Mouse (Mus musculus) embryonic facial prominence, embryonic 11.5 days (tissue): ENCODE results near the gene Myh1. TPM values are rescaled to one million over a fixed set of nuclear protein-coding genes. Genes with fewer than 3 reads are reported as not detected.
A peak's percentile ranks its signal among the peaks of the same experiment; 100 is the strongest.

Source experiments
- ATAC-seq: fragments of 200-750 bp; cut with Nextera tagmentation; replicated peaks from 2 replicates; pipeline ENCODE4 v1.8.0; 2017; ENCODE audit warnings: low read depth; ENCODE audit not compliant: insufficient number of reproducible peaks, low FRiP score, low TSS enrichment
- DNase-seq: peaks from one replicate; pipeline ENCODE4 v3.0.0-alpha.2; 2015; ENCODE audit warnings: low spot score
- H3K27ac ChIP-seq: fragments of 300-500 bp; sonication (generic); replicated peaks from 2 replicates; pipeline ENCODE4 v1.5.1; 2014; ENCODE audit warnings: mild to moderate bottlenecking, low read depth, low read length, control low read depth
- H3K27me3 ChIP-seq: fragments of 300-500 bp; sonication (generic); 2 replicates; pipeline ENCODE4 v1.6.1; 2014; ENCODE audit warnings: mild to moderate bottlenecking, low read length, moderate library complexity, mixed read lengths; ENCODE audit not compliant: control insufficient read depth, insufficient read depth
- H3K36me3 ChIP-seq: fragments of 300-500 bp; sonication (generic); replicated peaks from 2 replicates; pipeline ENCODE4 v1.6.1; 2014; ENCODE audit warnings: low read depth, mild to moderate bottlenecking, low read length, moderate library complexity, mixed read lengths; ENCODE audit not compliant: control insufficient read depth, insufficient read depth
- H3K4me1 ChIP-seq: fragments of 300-500 bp; sonication (generic); 2 replicates; pipeline ENCODE4 v1.6.1; 2014; ENCODE audit warnings: low read length, mixed read lengths; ENCODE audit not compliant: control insufficient read depth, insufficient read depth
- H3K4me2 ChIP-seq: fragments of 300-500 bp; sonication (generic); 2 replicates; pipeline ENCODE4 v1.6.1; 2014; ENCODE audit warnings: low read depth, mild to moderate bottlenecking, control low read depth, low read length, moderate library complexity
- H3K4me3 ChIP-seq: fragments of 300-500 bp; sonication (generic); 2 replicates; pipeline ENCODE4 v1.5.1; 2014; ENCODE audit warnings: low read depth, low read length, control low read depth
- H3K9ac ChIP-seq: fragments of 300-500 bp; sonication (generic); replicated peaks from 2 replicates; pipeline ENCODE4 v1.6.1; 2014; ENCODE audit warnings: mild to moderate bottlenecking, control low read depth, low read length
- H3K9me3 ChIP-seq: fragments of 300-500 bp; sonication (generic); replicated peaks from 2 replicates; pipeline ENCODE4 v1.6.1; 2016; ENCODE audit warnings: mild to moderate bottlenecking, low read length, inconsistent platforms, mixed read lengths; ENCODE audit not compliant: control insufficient read depth
- WGBS: fragments of 180-500 bp; shearing (Covaris S2); extraction: QIAGEN DNeasy Blood & Tissue Kit; methylation state at CpG from one replicate; pipeline ENCODE4 v1.1.7; 2014; 5-methylcytosine and 5-hydroxymethylcytosine counted together
- polyA plus RNA-seq: library from polyadenylated mRNA; unstranded; fragments of >200 nt; fragmentation: Nextera tagmentation; extraction: Ambion mirVana; gene quantifications from 2 replicates; pipeline ENCODE4 v1.2.1, GENCODE M21; 2014

The Myh1 gene
- polyA plus RNA-seq, 1 experiment from 2014 or later = 0.06 TPM

- H3K27ac ChIP-seq = no peak overlapping the region
- H3K4me2 ChIP-seq = no peak overlapping the region
- ATAC-seq (no peak), DNase-seq (peak; percentile 73)
- H3K27me3 ChIP-seq = no peaks in the 10 kb centered on the region
- H3K9me3 ChIP-seq = no peaks in the 10 kb centered on the region
- no peaks in the 10 kb centered on the region for H3K36me3 ChIP-seq
- WGBS = 63% methylated on average over 5 of the region's 5 CpGs
- no peak overlapping the region for H3K4me3 ChIP-seq
- no peaks in the 10 kb centered on the region for H3K4me1 ChIP-seq
- no peak overlapping the region for H3K9ac ChIP-seq
Observed at GRCm38 (mm10) chr11:67235639-67236358, 35.9 kb downstream of the Myh1 start.

GRCm38 (mm10) chr11:67236799-67237198 lies 36.9 kb downstream of the Myh1 start:
- no peak for ATAC-seq
- 78% methylated on average over 9 of the region's 9 CpGs for WGBS
- no peak overlapping the region for H3K4me2 ChIP-seq

GRCm38 (mm10) chr11:67237481-67238079 lies 37.7 kb downstream of the Myh1 start, which contains the start of gene Myh4:
Gene Myh4, plus strand, starts transcription at chr11:67238029.
- DNase-seq (no peak), ATAC-seq (no peak)
- H3K36me3 ChIP-seq = no peaks in the 10 kb centered on the region
- H3K4me3 ChIP-seq = no peak within 1 kb of the TSS
- H3K9me3 ChIP-seq = no peaks in the 10 kb centered on the region
- H3K9ac ChIP-seq = no peak within 1 kb of the TSS
- H3K27me3 ChIP-seq = no peaks in the 10 kb centered on the region
- H3K4me1 ChIP-seq = no peaks in the 10 kb centered on the region
- no peak within 1 kb of the TSS for H3K27ac ChIP-seq
- no peak within 1 kb of the TSS for H3K4me2 ChIP-seq
- WGBS = 81% methylated on average over 5 of the region's 5 CpGs

More at GRCm38 (mm10) chr11:67236799-67237198, 36.9 kb downstream of the Myh1 start:
- no peak for DNase-seq
- H3K36me3 ChIP-seq = no peaks in the 10 kb centered on the region
- H3K27ac ChIP-seq = no peak overlapping the region
- H3K27me3 ChIP-seq = no peaks in the 10 kb centered on the region
- H3K9me3 ChIP-seq = no peaks in the 10 kb centered on the region
- H3K9ac ChIP-seq = no peak overlapping the region
- H3K4me3 ChIP-seq = no peak overlapping the region
- no peaks in the 10 kb centered on the region for H3K4me1 ChIP-seq

GRCm38 (mm10) chr11:67241051-67241450 lies 41.2 kb downstream of the Myh1 start:
- ATAC-seq (no peak), DNase-seq (no peak)
- no peak overlapping the region for H3K4me3 ChIP-seq

GRCm38 (mm10) chr11:67253691-67254090 lies 53.8 kb downstream of the Myh1 start:
- no peak overlapping the region for H3K4me2 ChIP-seq
- WGBS = 97% methylated on average over 4 of the region's 4 CpGs
- H3K4me1 ChIP-seq = no peaks in the 10 kb centered on the region
- H3K4me3 ChIP-seq = no peak overlapping the region
- no peaks in the 10 kb centered on the region for H3K9me3 ChIP-seq
- no peaks in the 10 kb centered on the region for H3K36me3 ChIP-seq
- no peak overlapping the region for H3K9ac ChIP-seq
- no peaks in the 10 kb centered on the region for H3K27me3 ChIP-seq
- no peak overlapping the region for H3K27ac ChIP-seq
- no peak for ATAC-seq
- no peak for DNase-seq

More at GRCm38 (mm10) chr11:67241051-67241450, 41.2 kb downstream of the Myh1 start:
- 93% methylated on average over 6 of the region's 6 CpGs for WGBS
- no peaks in the 10 kb centered on the region for H3K27me3 ChIP-seq
- H3K36me3 ChIP-seq = no peaks in the 10 kb centered on the region
- H3K27ac ChIP-seq = no peak overlapping the region
- no peak overlapping the region for H3K9ac ChIP-seq
- H3K9me3 ChIP-seq = no peaks in the 10 kb centered on the region
- no peak overlapping the region for H3K4me2 ChIP-seq
- no peaks in the 10 kb centered on the region for H3K4me1 ChIP-seq

- Histone ChIP-seq H3K27ac (no peak overlapping the region), H3K4me2 (no peak overlapping the region), H3K9ac (no peak overlapping the region), H3K9me3 (no peaks in the 10 kb centered on the region), H3K36me3 (no peaks in the 10 kb centered on the region), H3K4me3 (no peak overlapping the region), H3K4me1 (no peaks in the 10 kb centered on the region), H3K27me3 (no peaks in the 10 kb centered on the region)
- DNase-seq (no peak), ATAC-seq (no peak)
- 81% methylated on average over 7 of the region's 7 CpGs for WGBS
Observed at GRCm38 (mm10) chr11:67257048-67257447, 57.2 kb downstream of the Myh1 start.

- H3K4me2 ChIP-seq = no peak overlapping the region
- DNase-seq (no peak), ATAC-seq (no peak)
- H3K9me3 ChIP-seq = no peaks in the 10 kb centered on the region
- WGBS = 80% methylated on average over 6 of the region's 6 CpGs
- no peaks in the 10 kb centered on the region for H3K36me3 ChIP-seq
- H3K27me3 ChIP-seq = no peaks in the 10 kb centered on the region
- no peak overlapping the region for H3K9ac ChIP-seq
- no peak overlapping the region for H3K27ac ChIP-seq
- H3K4me1 ChIP-seq = no peaks in the 10 kb centered on the region
- H3K4me3 ChIP-seq = no peak overlapping the region
Observed at GRCm38 (mm10) chr11:67260956-67261355, 61.1 kb downstream of the Myh1 start.
